Mouse (Mus musculus) heart, postnatal 0 days (tissue): ENCODE measurements around the gene Baiap2. TPM values are rescaled to one million over a fixed set of nuclear protein-coding genes. Genes with fewer than 3 reads are reported as not detected.
A peak's percentile ranks its signal among the peaks of the same experiment; 100 is the strongest.

Experiments used
- ATAC-seq: fragments of 200-750 bp; cut with Nextera tagmentation; 2 replicates; pipeline ENCODE4 v1.8.0; 2017; ENCODE audit warnings: low read depth, moderate number of reproducible peaks, moderate library complexity; ENCODE audit not compliant: insufficient read depth
- DNase-seq: peaks from one replicate; pipeline ENCODE4 v3.0.0-alpha.2; 2016; ENCODE audit warnings: low spot score
- H3K27ac ChIP-seq: fragments of 300-500 bp; sonication (generic); 2 replicates; pipeline ENCODE4 v1.5.1; 2014; ENCODE audit warnings: low read depth, mild to moderate bottlenecking
- H3K27me3 ChIP-seq: fragments of 300-500 bp; sonication (generic); 2 replicates; pipeline ENCODE4 v1.6.1; 2014; ENCODE audit warnings: low read length, mixed read lengths; ENCODE audit not compliant: control insufficient read depth, insufficient read depth
- H3K36me3 ChIP-seq: fragments of 300-500 bp; sonication (generic); replicated peaks from 2 replicates; pipeline ENCODE4 v1.6.1; 2014; ENCODE audit warnings: low read length, mixed read lengths; ENCODE audit not compliant: control insufficient read depth, insufficient read depth
- H3K4me1 ChIP-seq: fragments of 300-500 bp; sonication (generic); 2 replicates; pipeline ENCODE4 v1.6.1; 2014; ENCODE audit warnings: antibody characterized with exemption; ENCODE audit not compliant: control insufficient read depth, insufficient read depth
- H3K4me2 ChIP-seq: fragments of 300-500 bp; sonication (generic); 2 replicates; pipeline ENCODE4 v1.6.1; 2014; ENCODE audit warnings: low read depth, mild to moderate bottlenecking, low read length, moderate library complexity
- H3K4me3 ChIP-seq: fragments of 300-500 bp; sonication (generic); 2 replicates; pipeline ENCODE4 v1.5.1; 2014; ENCODE audit warnings: low read depth, low read length
- H3K9ac ChIP-seq: fragments of 300-500 bp; sonication (generic); replicated peaks from 2 replicates; pipeline ENCODE4 v1.6.1; 2014; ENCODE audit warnings: low read depth, low read length, mixed read lengths
- H3K9me3 ChIP-seq: fragments of 300-500 bp; sonication (generic); replicated peaks from 2 replicates; pipeline ENCODE4 v1.6.1; 2016; ENCODE audit warnings: low read length; ENCODE audit not compliant: control insufficient read depth
- CTCF ChIP-seq: IDR thresholded peaks from 2 replicates; pipeline ENCODE4 v1.5.1; 2016; ENCODE audit warnings: antibody characterized with exemption, control low read depth, low read depth
- EP300 ChIP-seq: IDR thresholded peaks from 2 replicates; pipeline ENCODE4 v1.6.1; 2016; ENCODE audit warnings: antibody characterized with exemption, low read depth
- WGBS: fragments of 180-500 bp; shearing (Covaris S2); extraction: QIAGEN DNeasy Blood & Tissue Kit; methylation state at CpG from one replicate; pipeline ENCODE4 v1.1.7; 2014; 5-methylcytosine and 5-hydroxymethylcytosine counted together
- polyA plus RNA-seq: library from polyadenylated mRNA; unstranded; fragments of >200 nt; fragmentation: Nextera tagmentation; extraction: Ambion mirVana; gene quantifications from 2 replicates; pipeline ENCODE4 v1.2.1, GENCODE M21; 2015
- total RNA-seq: library from RNA; depleted of rRNA; stranded (reverse); fragments of >200 nt; gene quantifications from 2 replicates; pipeline ENCODE4 v1.2.3, GENCODE M21; 2014; ENCODE audit warnings: low replicate concordance

Baiap2 gene
- total and polyA plus RNA-seq, 2 experiments from 2014 or later, result 8.2 to 22.0 TPM

DNA sequence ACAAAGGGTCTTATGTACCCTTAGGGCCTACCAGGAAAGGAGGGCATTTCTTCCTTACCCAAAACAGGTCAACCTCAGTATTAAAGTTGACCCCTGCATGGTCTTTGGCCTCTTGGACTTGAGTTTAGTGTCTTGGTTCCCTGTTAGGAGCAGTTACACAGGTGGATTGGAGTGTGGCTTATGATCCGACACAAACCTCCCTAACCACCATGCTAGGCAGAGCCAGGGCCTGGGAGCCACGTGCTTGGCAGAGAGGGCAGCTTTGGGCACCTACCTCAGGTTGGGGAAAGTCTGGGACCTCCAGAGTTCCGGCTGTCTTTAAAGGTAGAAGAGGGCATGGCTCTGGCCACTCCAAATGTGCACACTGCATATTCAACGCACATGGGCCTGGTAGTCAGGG lies 23.1 kb upstream of the Baiap2 start:
- Histone ChIP-seq H3K27ac (no peak overlapping the region), H3K4me2 (no peak overlapping the region), H3K9me3 (no peaks in the 10 kb centered on the region), H3K4me3 (no peak overlapping the region), H3K4me1 (peaks cover 17% of the 10 kb centered on the region), H3K27me3 (no peaks in the 10 kb centered on the region), H3K9ac (no peak overlapping the region), H3K36me3 (peaks cover 36% of the 10 kb centered on the region)
- TF ChIP-seq CTCF (no peak), EP300 (no peak)
- ATAC-seq (no peak), DNase-seq (no peak)
- WGBS, result 91% methylated on average over 4 of the region's 4 CpGs

DNA sequence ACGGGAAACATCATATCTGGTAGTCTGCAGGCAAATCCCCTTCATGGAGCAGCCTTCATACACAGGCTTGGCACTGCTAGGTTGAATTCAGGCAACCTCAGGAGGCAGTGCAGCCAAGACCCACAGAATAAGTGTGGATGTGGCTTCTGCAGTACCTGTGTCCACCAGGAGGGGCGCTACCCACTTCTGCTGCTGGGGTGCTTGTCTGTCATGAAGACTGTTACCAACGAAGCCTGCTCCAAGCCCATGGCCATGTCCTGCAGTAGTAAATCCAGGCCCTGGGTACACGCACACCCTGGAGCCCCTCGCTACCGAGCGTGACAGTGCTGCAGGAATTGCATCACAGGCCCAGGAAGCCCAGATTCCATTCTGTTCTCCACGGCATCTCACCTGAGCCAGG lies 22.7 kb upstream of the Baiap2 start:
- 67% methylated on average over 8 of the region's 8 CpGs for WGBS
- H3K36me3 ChIP-seq, result peaks cover 36% of the 10 kb centered on the region

DNA sequence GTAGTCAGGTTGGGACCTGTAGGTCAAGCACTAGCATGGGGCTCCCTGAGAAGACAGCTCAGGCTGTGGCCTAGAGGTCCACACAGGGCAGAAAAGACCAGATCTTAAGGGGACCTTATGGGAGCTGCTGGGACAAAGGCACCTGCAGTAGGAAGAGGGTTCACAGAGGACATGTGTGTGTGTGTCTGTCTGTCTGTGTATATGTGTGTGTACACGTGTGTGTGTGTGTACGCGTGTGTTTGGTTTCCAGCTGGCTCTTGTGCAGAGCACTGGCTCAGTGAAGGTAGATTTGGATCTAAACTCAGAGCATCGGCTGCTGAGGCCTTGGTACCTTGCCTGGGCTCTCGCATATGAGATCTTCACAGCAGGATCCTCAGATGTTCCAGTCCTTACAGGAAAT lies 21.9 kb upstream of the Baiap2 start:
- no peak overlapping the region for H3K9ac ChIP-seq
- no peak for TF ChIP-seq CTCF
- TF ChIP-seq EP300, result no peak
- no peak overlapping the region for H3K4me3 ChIP-seq
- ATAC-seq (no peak), DNase-seq (no peak)
- peaks cover 6% of the 10 kb centered on the region; the same call in 1 of the 2 replicates for H3K4me1 ChIP-seq
- H3K9me3 ChIP-seq, result no peaks in the 10 kb centered on the region
- H3K27me3 ChIP-seq, result no peaks in the 10 kb centered on the region
- H3K4me2 ChIP-seq, result no peak overlapping the region
- H3K36me3 ChIP-seq, result peaks cover 36% of the 10 kb centered on the region
- H3K27ac ChIP-seq, result no peak overlapping the region
- 85% methylated on average over 5 of the region's 5 CpGs for WGBS

More for the DNA sequence above, 22.7 kb upstream of the Baiap2 start:
- H3K27ac ChIP-seq, result no peak overlapping the region
- DNase-seq (peak; percentile 52), ATAC-seq (no peak; the same call in 1 of the 2 replicates)
- peaks cover 13% of the 10 kb centered on the region; the same call in 1 of the 2 replicates for H3K4me1 ChIP-seq
- no peak overlapping the region for H3K4me3 ChIP-seq
- TF ChIP-seq CTCF (peak; percentile 78), EP300 (no peak)
- H3K9me3 ChIP-seq, result no peaks in the 10 kb centered on the region
- no peak overlapping the region for H3K9ac ChIP-seq
- H3K27me3 ChIP-seq, result no peaks in the 10 kb centered on the region
- H3K4me2 ChIP-seq, result no peak overlapping the region

DNA sequence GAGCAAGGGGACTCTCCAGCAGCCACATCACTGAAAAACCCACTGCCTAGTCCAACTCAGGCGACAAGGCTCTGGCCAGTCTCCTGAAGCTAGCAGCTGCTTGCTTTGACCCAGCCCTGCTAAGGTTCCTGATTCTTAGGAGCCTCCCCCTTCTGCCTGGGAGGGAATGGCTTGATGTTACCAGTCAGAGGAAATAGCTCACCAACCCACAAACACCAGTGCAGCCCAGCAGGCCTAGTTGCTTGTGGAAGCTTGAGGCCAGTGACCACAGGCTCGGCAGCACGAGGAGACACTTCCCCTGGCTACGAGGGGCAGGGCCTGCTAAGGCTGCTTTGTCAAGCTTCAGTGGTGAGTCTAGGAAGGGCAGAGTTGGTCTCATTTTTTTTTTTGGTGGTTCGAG lies 17.4 kb upstream of the Baiap2 start:
- TF ChIP-seq CTCF, result no peak
- TF ChIP-seq EP300, result no peak
- Histone ChIP-seq H3K4me2 (no peak overlapping the region), H3K4me3 (no peak overlapping the region), H3K9ac (no peak overlapping the region), H3K9me3 (no peaks in the 10 kb centered on the region), H3K27ac (no peak overlapping the region), H3K27me3 (no peaks in the 10 kb centered on the region), H3K36me3 (peaks cover 2% of the 10 kb centered on the region), H3K4me1 (no peaks in the 10 kb centered on the region)
- no peak for DNase-seq
- ATAC-seq, result no peak
- 66% methylated on average over 5 of the region's 5 CpGs for WGBS

DNA sequence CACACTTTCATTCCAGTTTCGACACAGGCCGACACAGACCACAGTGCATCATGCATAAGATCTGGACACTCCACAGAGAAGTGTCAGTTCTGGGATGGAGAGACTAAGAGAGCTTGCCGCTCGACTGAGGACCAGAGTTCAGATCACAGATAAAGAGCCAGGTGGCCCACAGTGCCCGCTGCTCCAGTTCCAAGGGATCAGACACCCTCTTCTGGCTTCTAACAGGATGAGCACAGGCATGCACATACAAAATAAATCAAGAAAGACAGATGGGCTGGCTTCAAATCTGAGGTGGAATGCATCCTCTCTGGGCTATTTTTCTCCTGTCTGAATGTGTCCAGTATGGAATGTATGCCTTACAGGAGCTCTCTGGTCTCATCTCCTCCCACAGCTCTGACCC lies 15.8 kb upstream of the Baiap2 start:
- WGBS, result 67% methylated on average over 5 of the region's 5 CpGs
- H3K36me3 ChIP-seq, result no peaks in the 10 kb centered on the region
- no peaks in the 10 kb centered on the region for H3K9me3 ChIP-seq
- ATAC-seq (no peak), DNase-seq (no peak)
- TF ChIP-seq CTCF (no peak), EP300 (no peak)
- no peak overlapping the region for H3K4me2 ChIP-seq
- no peak overlapping the region for H3K9ac ChIP-seq
- H3K27ac ChIP-seq, result no peak overlapping the region
- no peaks in the 10 kb centered on the region for H3K27me3 ChIP-seq
- no peaks in the 10 kb centered on the region for H3K4me1 ChIP-seq
- no peak overlapping the region for H3K4me3 ChIP-seq

DNA sequence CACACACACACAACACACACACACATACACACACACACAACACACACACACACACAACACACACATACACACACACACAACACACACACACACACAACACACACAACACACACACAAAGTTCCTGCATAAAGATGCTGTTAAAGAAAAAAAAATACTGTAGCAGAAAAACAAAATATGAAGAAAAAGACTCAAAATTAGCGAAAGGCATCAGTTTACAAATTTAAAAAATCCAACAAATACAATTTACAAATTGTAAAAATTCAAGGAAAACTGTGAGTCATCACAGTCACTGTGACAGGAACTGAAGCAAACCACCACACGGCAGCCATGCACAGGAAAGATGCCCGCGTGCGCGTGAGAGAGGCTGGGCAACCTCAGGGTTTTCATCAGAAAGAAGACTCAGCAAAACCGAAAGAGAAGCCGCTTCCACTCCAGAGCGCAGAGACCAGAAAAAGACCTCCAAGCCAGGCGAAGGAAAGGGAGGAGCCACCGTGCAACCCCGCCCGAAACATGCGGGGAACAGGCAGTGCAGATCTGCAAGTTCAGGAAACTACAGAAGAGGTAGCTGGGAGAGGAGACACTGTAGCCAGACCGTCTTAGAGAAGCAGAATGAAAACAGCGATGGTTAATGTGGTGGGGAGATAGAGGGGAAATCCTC lies 14.4 kb upstream of the Baiap2 start:
- no peak for ATAC-seq
- no peak for DNase-seq
- Histone ChIP-seq H3K9me3 (no peaks in the 10 kb centered on the region), H3K27me3 (no peaks in the 10 kb centered on the region), H3K9ac (0 out of 2 replicates have a peak overlapping the region, but pooled peaks have one; percentile 5), H3K27ac (no peak overlapping the region; the same call in 1 of the 2 replicates), H3K4me3 (peak overlapping the region; percentile 28; the same call in 1 of the 2 replicates), H3K36me3 (no peaks in the 10 kb centered on the region), H3K4me1 (no peaks in the 10 kb centered on the region), H3K4me2 (peak overlapping the region; percentile 46)
- 39% methylated on average over 16 of the region's 16 CpGs for WGBS
- TF ChIP-seq EP300 (no peak), CTCF (no peak)
